Mouse (Mus musculus) embryonic fibroblast, embryonic 13.5 days (primary cell): ENCODE data around the gene Inka2. TPM values are rescaled to one million over a fixed set of nuclear protein-coding genes. Genes with fewer than 3 reads are reported as not detected.

Experiments
- H3K27ac ChIP-seq: 2 replicates; pipeline ENCODE4 v1.5.1; 2012; ENCODE audit warnings: low read length, control low read depth, inconsistent platforms; ENCODE audit not compliant: insufficient read depth
- H3K4me1 ChIP-seq: 2 replicates; pipeline ENCODE4 v1.6.1; 2011; ENCODE audit warnings: low read length; ENCODE audit not compliant: control insufficient read depth, insufficient read depth
- H3K4me3 ChIP-seq: 2 replicates; pipeline ENCODE4 v1.5.1; 2011; ENCODE audit warnings: mild to moderate bottlenecking, control low read depth, low read length; ENCODE audit not compliant: insufficient read depth
- CTCF ChIP-seq: IDR thresholded peaks from 2 replicates; pipeline ENCODE4 v1.5.1; 2011; ENCODE audit warnings: mild to moderate bottlenecking, control low read depth, low read length, moderate library complexity, borderline replicate concordance; ENCODE audit not compliant: insufficient read depth
- POLR2A ChIP-seq: IDR thresholded peaks from 2 replicates; pipeline ENCODE4 v1.6.1; 2011; ENCODE audit warnings: low read depth, mild to moderate bottlenecking, control low read depth, low read length, moderate library complexity
- polyA plus RNA-seq: library from polyadenylated mRNA; stranded (reverse); fragments of >200 nt; gene quantifications from 2 replicates; pipeline ENCODE4 v1.2.4, GENCODE M21; 2011; ENCODE audit warnings: low read depth; ENCODE audit not compliant: missing spikeins, insufficient read length

Inka2 gene
- polyA plus RNA-seq, 1 experiment: 11.2 TPM

DNA sequence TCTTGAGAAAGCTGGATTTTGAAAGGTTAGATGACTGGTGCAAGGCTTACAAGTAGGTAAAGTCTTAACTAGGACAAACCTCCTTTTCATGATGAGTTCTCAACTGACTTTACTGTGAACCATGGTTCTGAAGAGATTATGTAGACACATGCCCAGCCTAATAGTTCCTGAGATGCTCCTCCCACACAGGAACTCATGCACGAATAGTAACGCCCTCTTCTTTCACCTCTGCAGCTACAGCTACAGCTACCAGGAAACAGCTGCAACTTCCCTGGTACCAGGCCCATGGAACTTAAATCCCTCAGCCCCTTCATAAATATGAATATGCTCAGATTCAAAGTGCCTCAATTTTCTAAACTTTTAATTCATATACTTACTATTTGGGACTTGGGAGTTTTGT is 28.5 kb upstream of the Inka2 start:
- no peaks in the 10 kb centered on the region for H3K4me1 ChIP-seq
- TF ChIP-seq POLR2A (no peak), CTCF (no peak)
- H3K4me3 ChIP-seq: no peak overlapping the region
- H3K27ac ChIP-seq: no peak overlapping the region

DNA sequence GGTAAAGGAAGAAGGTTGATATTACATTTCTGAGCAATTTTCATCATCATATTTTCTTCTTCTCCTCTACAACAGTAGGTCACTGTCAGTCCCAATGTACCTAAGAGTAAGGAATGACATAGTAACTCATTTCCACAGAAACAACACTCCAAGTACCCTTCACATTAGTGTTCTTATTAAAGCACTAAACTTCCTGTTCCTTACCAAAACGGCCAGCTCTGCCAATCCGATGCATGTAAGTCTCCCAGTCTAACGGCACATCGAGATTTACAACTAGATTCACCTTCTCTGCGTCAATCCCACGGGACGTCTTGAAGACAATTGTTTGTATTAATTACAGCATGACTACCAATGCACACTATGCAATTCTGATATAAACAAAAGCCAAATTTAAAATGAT is 24.1 kb upstream of the Inka2 start:
- TF ChIP-seq POLR2A: no peak
- no peak for TF ChIP-seq CTCF
- no peaks in the 10 kb centered on the region for H3K4me1 ChIP-seq
- H3K4me3 ChIP-seq: no peak overlapping the region

DNA sequence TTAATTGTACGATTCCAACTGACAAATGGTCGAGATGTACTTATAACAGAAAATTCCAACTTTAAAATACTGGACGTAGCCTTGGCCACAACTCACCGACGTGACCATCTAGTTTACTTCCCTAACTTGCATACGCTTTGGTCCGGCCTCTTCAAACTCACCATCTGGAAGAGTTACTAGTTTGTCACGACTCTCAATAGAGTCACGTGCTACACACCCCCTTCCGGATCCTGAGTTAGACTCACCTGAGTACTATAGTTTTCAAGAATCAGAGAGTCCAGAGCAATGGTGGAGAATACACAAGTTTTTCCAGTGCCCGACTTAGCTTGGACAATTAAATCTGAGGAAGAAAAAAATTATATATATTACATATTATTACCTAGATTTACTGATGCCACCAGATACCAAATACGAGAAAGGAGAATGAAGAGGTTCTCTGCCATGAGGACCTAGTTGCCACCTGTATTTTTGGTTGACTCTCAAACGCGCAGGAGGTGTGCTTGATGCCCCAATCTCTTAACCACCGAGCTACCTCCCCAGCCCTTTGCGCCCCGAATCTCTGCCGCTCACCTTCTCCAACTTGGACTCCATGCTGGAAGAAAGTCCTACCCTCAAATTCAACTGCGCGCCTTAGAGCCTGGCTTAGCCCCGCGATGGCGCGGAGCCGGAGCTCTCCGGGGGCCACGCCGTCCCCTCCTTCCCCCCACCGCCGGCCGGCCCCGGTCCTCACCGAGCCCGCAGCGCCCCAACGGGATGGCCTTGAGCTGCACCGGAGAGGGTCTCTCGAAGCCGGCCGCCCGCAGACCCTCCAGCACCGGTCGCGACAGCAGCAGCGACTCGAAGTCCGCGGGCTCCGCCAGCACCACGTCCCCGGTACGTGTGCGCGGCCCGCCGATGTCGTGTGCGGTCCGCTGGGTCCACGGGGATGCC is 17.7 kb upstream of the Inka2 start:
- Histone ChIP-seq H3K4me1 (no peaks in the 10 kb centered on the region), H3K27ac (no peak overlapping the region), H3K4me3 (peak overlapping the region; percentile 99)
- no peak for TF ChIP-seq POLR2A
- TF ChIP-seq CTCF: no peak

More for the DNA sequence above, 24.1 kb upstream of the Inka2 start:
- no peak overlapping the region for H3K27ac ChIP-seq

DNA sequence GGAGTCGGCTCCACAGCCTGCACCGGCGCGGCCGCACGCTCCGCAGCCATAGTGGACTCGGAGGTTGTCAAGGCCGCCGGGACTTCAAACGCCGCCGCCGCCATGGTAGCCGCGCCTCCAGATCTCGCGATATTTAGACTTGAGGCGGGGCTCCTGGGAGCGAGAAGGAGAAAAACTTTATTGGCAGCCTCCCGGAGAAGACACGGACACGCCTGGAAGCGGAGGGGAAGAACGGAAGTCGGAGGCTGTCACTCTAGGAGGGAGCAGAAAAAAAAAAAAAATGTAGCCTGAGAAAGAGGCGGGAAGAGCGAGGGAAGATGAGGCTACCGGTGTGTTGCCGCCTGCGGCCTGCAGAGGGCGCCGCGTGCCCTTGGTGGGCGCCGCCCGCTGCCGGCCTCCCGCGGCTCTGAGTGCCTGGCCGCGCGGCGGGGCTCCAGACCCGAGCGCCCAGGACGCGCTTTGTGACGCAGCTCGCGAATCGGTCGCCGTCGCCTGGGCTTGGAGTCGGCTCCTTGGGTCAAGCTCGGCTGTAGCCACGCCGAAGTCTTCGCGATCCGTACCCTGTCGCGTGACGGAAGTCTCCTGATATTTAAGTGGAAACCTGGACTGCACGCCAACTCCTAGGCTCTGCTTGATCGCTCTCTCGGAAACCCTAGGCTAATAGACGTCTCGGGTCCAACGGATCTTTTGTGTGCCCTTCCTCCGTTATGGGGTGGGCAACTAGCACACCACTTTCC is 16.9 kb upstream of the Inka2 start, which contains the start of gene Ddx20:
Gene Ddx20 (minus strand): TSS at position 251 of the 737 bp plus-strand sequence.
- TF ChIP-seq CTCF (peak; percentile 72), POLR2A (peak; percentile 68)
- peak within 1 kb of the TSS; percentile 11; the same call in 1 of the 2 replicates for H3K27ac ChIP-seq
- peak within 1 kb of the TSS; percentile 99 for H3K4me3 ChIP-seq
- H3K4me1 ChIP-seq: no peaks in the 10 kb centered on the region

DNA sequence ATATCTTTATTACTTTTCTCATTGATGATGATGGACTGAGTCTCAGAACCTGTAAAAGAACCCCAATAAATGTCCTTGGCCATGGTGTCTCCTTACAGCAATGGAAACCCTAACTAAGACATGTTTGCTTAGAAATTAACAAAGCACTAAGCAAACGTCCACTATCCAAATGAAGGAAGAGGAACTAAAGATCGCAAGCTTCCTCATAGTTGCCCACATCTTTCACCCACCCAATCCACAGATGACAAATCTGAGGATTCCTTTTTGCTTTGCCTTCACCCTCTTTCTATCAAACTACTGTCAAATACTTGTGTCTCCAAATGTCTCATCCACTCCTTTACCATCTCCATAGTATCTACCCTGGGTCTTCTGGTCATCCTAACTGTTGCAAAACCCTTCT is 15.9 kb upstream of the Inka2 start:
- Histone ChIP-seq H3K4me1 (no peaks in the 10 kb centered on the region), H3K4me3 (no peak overlapping the region), H3K27ac (no peak overlapping the region)
- no peak for TF ChIP-seq CTCF
- no peak for TF ChIP-seq POLR2A

DNA sequence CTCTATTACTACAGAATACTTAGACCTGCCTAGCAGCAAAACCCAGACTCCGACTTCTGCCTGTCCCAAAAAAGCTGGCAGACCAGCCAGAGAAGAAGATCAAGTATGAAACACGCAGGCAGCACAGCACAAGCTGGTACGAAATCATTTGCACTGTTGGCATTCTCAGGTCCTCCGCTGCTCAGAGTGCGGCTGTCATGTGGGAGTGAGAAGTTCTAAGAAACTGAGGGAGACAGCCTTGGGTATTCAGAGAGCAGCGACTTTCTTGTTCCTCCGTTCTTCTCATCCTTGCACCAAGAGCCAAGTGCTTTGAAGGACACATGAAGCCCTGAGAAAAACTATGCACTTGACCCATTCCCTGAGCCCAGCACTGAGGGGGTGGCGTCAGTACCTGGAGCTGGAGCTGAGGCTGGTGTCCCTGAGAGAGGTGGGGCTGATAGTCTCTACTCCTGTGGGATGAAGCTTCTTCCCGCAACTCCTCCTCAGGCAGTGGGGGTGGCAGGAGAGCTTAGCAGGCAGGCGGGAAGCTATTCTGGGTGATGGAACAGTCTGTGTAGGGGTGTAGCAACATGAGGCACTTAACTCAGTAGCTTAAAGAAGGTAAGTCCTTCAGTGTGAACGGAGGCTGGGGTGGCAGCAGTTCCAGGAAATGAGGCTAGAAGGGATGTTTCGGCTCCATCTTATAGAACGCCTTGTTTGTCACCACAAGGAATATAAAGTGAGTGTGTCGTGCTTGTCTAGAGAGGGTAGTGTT is 10.9 kb upstream of the Inka2 start:
- H3K27ac ChIP-seq: no peak overlapping the region
- no peak overlapping the region for H3K4me3 ChIP-seq
- no peak for TF ChIP-seq CTCF
- no peak for TF ChIP-seq POLR2A
- H3K4me1 ChIP-seq: no peaks in the 10 kb centered on the region

DNA sequence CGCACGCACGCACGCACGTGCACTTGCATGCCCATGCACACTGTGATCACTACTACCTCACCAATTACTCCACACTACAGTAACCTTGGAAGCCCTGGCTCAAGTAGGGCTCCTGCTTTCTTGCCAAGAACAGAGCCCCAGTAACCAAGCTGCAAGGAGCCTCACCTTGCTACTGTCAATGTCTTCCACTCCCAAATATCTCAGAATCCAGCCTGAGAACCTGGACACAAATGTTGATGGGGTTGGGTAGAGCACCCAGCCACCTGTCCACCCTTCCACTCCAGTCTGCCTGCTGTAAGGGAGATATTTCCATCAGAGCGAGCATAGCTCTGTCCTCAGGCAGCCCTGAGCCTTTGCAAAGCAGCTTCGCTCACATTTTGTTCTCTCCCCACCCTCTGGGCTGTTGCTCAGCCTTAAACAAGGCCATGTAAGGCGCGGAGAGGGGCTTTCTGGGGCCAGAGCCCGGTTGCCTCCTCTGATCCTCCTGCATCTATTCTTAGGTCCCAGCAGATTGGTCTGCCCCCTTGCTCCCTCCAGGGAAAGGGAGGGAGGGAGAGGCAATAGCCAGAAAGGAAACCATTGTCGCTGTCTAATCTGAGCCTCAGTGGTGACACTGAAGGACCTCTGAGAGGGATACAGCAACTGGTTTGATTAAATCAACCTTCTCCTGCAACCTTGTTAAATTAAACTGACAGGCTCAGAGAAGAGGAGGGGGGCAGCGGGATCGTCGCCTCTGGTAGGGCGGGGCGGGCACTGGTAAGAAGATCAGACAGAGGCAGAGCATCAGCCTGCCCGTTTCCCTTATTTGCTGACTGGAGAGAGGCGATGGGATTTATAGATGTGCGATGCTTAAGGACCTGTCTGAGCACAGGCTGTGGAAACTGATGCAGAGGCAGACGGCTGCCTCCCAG is 8.7 kb upstream of the Inka2 start:
- TF ChIP-seq CTCF: no peak
- no peak for TF ChIP-seq POLR2A
- H3K4me3 ChIP-seq: no peak overlapping the region
- no peaks in the 10 kb centered on the region for H3K4me1 ChIP-seq
- no peak overlapping the region for H3K27ac ChIP-seq

DNA sequence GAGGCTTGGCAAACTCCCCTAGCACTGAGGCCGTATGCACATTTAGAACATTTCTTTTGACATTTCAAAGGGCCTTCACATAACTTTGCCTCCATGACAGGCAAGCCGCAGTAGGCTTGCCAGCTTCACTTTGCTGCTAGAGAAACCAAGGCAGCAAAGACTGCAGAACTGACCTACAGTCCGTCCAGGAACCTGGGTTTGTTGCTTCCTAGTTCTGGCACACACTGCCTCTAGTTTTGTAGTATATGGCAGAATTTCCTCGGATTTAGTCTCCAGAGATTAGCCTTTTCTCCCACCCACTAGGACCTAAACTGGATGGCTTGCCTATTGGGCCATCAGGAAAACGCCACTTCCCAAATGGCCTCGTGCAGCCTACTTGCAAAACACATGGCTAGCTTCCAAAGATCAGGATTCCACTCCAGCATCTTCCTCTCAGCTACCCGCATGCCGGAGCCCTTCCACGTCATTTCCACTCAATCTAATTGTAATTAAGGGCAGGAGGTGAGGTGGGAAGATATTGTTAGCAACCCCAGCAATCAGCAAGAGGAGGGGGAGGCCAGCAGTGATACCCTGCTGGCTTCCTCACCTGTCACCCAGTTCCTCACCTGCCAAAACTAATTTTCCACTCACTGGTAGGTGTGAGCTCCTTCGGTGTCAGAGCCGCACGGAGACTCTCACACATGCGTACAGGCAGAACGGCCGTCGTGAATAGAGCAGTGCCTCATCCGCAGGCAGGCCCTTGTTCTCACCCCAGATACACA is 7.8 kb upstream of the Inka2 start:
- TF ChIP-seq CTCF (no peak), POLR2A (no peak)
- Histone ChIP-seq H3K4me1 (no peaks in the 10 kb centered on the region), H3K27ac (no peak overlapping the region), H3K4me3 (no peak overlapping the region)
